Mouse (Mus musculus): ENCODE data around the gene S100a11.

DNA sequence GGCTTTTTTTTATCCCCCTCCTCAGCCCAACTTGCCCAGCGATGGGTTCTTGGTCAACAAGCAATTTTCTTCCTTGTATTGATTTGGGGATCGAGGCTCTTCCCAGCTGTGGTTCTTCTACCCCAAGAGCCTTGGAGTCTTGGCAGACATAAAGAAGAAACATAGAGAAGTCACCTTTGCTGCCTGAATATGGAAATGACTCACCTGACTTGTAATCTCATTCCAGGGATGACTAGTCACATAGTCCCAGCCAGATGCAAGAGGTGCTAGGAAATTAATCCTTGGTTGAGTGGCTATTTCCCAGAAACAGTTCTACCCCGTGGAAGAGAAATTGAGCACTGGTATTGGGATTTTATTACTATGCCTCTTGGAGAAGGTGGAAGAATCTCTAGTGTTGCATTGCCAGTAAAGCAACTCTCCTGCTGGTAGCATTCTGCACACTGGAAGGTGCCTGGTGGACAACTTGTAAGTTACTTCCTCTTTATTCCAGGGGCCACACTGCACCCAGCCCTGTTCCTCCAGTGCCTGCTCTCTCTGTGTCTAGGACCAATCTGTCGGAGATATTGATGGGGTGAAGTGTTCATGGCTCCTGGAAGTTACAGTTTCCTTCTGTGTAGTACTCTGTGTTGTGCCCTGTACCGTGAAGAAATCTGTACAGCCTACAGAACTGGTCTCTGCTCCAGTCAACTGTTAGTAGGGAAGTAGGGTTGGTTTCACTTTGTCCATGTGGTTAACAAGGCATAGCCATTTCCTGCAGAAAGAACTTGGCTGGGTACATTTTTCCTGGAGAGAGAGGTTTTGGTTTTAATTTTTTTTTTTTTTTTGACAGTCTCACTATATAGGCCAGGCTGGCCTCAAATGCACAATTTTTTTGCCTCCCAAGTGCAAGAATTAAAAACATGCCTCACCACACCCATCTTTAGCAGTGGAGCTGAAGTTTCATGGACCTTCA is 31.9 kb downstream of the S100a11 start:
- no peak for TF ChIP-seq CTCF (IDR thresholded peaks at IDR 0.05; ENCODE audit: low read depth, low read length)
- TF ChIP-seq POLR2AphosphoS5 (IDR thresholded peaks at IDR 0.05; ENCODE audit: insufficient replicate concordance, low read depth, low read length) = no peak

Measured in G1E (cell line).